Mouse (Mus musculus): ENCODE data around the gene Atxn7l1. TPM values are rescaled to one million over a fixed set of nuclear protein-coding genes. Genes with fewer than 3 reads are reported as not detected.
A peak's percentile ranks its signal among the peaks of the same experiment; 100 is the strongest.

The Atxn7l1 gene
- polyA plus RNA-seq, 1 experiment from 2014 or later = 21.3 TPM

DNA sequence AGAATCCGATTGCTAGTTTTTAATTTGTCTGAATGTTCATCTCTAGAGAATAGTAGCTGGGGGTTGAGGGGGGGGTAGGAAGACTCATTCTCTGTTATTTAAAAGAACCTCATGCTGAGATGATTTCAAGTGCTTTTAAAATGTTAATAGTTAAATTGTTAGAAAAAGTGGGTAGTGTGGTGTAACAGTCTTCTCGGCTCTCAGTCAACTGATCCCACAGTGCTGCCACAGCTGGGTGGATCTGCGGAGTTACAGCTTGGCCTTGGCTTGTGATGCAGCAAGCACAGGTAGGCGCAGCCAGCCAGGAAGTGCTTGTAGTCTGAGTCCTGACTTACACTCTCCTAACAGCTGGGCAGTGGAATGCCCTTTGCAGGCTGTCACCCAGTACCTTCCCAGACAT lies 125.7 kb downstream of the Atxn7l1 start:
- H3K9ac ChIP-seq (ENCODE audit: low read length) = no peak overlapping the region
- H3K36me3 ChIP-seq (ENCODE audit: control insufficient read depth, insufficient read depth, low read length) = no peaks in the 10 kb centered on the region
- H3K4me3 ChIP-seq (ENCODE audit: low read depth, low read length) = no peak overlapping the region
- no peak overlapping the region for H3K27ac ChIP-seq (ENCODE audit: low read depth, low read length)
- no peak overlapping the region for H3K4me2 ChIP-seq (ENCODE audit: low read depth)
- H3K9me3 ChIP-seq (ENCODE audit: control insufficient read depth, low read length) = no peaks in the 10 kb centered on the region
- 75% methylated on average over 4 of the region's 4 CpGs for WGBS
- no peaks in the 10 kb centered on the region for H3K27me3 ChIP-seq (ENCODE audit: control insufficient read depth, insufficient read depth, low read length)
- H3K4me1 ChIP-seq (ENCODE audit: control insufficient read depth, insufficient read depth, low read length) = no peaks in the 10 kb centered on the region
- no peak for ATAC-seq (ENCODE audit: insufficient read depth, low FRiP score, low TSS enrichment)
- no peak for DNase-seq (ENCODE audit: low spot score)

DNA sequence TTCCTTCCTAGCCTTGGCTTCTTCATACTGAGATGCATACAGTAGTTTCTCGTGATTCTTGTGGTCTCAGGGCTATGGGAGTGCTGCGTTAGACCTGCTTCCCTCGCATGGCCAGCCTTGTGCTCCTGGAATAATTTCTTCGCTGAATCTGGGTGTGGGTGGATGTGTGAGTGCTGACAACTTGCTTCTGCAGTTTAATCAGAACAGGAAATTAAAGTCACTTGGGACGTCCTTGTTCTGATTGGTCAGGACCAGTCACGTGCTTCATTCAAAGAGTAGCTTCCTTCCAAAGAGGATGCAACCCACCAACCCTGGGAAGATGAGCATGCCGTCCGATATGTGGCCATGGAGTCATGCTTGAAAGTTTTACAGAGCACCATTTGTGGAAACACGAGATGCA lies 126.2 kb downstream of the Atxn7l1 start:
- Histone ChIP-seq H3K4me3 (ENCODE audit: low read depth, low read length) (no peak overlapping the region), H3K27me3 (ENCODE audit: control insufficient read depth, insufficient read depth, low read length) (no peaks in the 10 kb centered on the region), H3K36me3 (ENCODE audit: control insufficient read depth, insufficient read depth, low read length) (no peaks in the 10 kb centered on the region), H3K4me1 (ENCODE audit: control insufficient read depth, insufficient read depth, low read length) (no peaks in the 10 kb centered on the region), H3K4me2 (ENCODE audit: low read depth) (no peak overlapping the region), H3K9ac (ENCODE audit: low read length) (no peak overlapping the region), H3K9me3 (ENCODE audit: control insufficient read depth, low read length) (no peaks in the 10 kb centered on the region), H3K27ac (ENCODE audit: low read depth, low read length) (no peak overlapping the region)
- DNase-seq (ENCODE audit: low spot score) (no peak), ATAC-seq (ENCODE audit: insufficient read depth, low FRiP score, low TSS enrichment) (no peak)
- 90% methylated on average over 9 of the region's 9 CpGs for WGBS

DNA sequence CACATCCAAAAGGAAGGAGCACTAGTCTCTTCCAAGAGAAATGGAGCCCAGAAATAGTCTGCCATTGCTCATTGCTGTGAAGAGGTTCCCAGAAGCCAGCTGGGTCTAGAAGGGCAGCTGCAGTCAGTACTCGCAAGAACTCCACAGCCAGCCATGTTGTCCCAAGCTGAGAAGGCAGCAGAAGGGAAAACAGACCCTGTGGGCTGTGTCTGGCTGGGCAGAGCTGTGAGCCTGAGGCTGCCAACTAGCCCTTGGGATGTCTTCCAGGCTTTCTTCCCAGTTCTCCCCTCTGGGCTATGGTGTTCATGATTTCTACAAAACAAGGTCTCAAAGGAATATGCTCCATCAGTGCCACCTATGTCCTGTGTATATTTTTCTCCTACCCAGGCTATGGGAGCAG lies 128.5 kb downstream of the Atxn7l1 start:
- Histone ChIP-seq H3K36me3 (ENCODE audit: control insufficient read depth, insufficient read depth, low read length) (no peaks in the 10 kb centered on the region), H3K9me3 (ENCODE audit: control insufficient read depth, low read length) (no peaks in the 10 kb centered on the region), H3K27ac (ENCODE audit: low read depth, low read length) (no peak overlapping the region), H3K4me1 (ENCODE audit: control insufficient read depth, insufficient read depth, low read length) (no peaks in the 10 kb centered on the region), H3K9ac (ENCODE audit: low read length) (no peak overlapping the region), H3K4me2 (ENCODE audit: low read depth) (no peak overlapping the region), H3K4me3 (ENCODE audit: low read depth, low read length) (no peak overlapping the region), H3K27me3 (ENCODE audit: control insufficient read depth, insufficient read depth, low read length) (no peaks in the 10 kb centered on the region)
- DNase-seq (ENCODE audit: low spot score) (no peak), ATAC-seq (ENCODE audit: insufficient read depth, low FRiP score, low TSS enrichment) (no peak)
- 86% methylated on average over 1 of the region's 1 CpGs for WGBS

DNA sequence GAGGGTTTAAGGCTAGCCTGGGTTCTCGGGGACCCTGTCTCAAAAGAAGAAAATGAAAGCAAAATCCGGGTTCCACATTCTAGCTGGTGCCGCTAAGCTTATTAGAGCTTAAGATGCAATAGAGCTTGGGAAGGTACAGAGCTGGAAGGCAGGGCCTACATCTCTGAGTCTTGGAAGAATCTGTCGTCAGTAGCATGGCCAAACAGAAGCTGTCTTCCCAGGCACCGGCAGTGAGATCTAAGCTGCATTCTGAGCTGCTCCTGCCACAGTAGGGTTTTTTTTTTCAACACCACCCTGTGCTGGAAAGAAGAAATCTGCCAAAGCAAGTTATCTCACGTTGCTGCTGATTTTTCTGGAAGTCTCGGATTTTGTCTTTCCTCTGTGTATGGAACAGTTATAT lies 129.9 kb downstream of the Atxn7l1 start:
- no peak overlapping the region for H3K4me3 ChIP-seq (ENCODE audit: low read depth, low read length)
- H3K4me2 ChIP-seq (ENCODE audit: low read depth) = no peak overlapping the region
- ATAC-seq (ENCODE audit: insufficient read depth, low FRiP score, low TSS enrichment) = no peak
- H3K9me3 ChIP-seq (ENCODE audit: control insufficient read depth, low read length) = no peaks in the 10 kb centered on the region
- H3K27me3 ChIP-seq (ENCODE audit: control insufficient read depth, insufficient read depth, low read length) = no peaks in the 10 kb centered on the region
- no peak overlapping the region for H3K9ac ChIP-seq (ENCODE audit: low read length)
- no peak for DNase-seq (ENCODE audit: low spot score)
- no peaks in the 10 kb centered on the region for H3K4me1 ChIP-seq (ENCODE audit: control insufficient read depth, insufficient read depth, low read length)
- no peak overlapping the region for H3K27ac ChIP-seq (ENCODE audit: low read depth, low read length)
- no peaks in the 10 kb centered on the region for H3K36me3 ChIP-seq (ENCODE audit: control insufficient read depth, insufficient read depth, low read length)
- 87% methylated on average over 7 of the region's 7 CpGs for WGBS

DNA sequence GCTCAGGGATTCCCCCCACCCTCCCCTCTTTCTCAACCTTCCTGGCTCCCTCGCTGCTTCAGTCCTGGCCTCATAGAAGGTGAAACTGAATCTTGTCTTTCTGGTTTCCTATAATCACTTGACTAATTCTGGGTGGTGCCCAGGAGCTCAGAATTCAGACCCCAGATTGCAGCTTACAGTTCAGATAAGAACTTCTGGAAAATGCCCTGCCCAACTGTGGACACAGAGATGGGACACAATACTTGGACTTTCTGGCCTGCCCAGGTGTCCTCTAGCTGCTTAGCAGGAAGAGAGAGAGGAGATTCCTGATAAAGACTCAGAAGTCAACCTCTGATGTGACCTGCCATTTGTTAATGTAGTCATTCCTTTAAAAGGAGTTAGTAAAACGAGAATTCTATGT lies 131.7 kb downstream of the Atxn7l1 start:
- no peak for ATAC-seq (ENCODE audit: insufficient read depth, low FRiP score, low TSS enrichment)
- 70% methylated on average over 2 of the region's 2 CpGs for WGBS
- H3K36me3 ChIP-seq (ENCODE audit: control insufficient read depth, insufficient read depth, low read length) = no peaks in the 10 kb centered on the region
- no peak overlapping the region for H3K27ac ChIP-seq (ENCODE audit: low read depth, low read length)
- no peaks in the 10 kb centered on the region for H3K4me1 ChIP-seq (ENCODE audit: control insufficient read depth, insufficient read depth, low read length)
- H3K4me2 ChIP-seq (ENCODE audit: low read depth) = no peak overlapping the region
- H3K27me3 ChIP-seq (ENCODE audit: control insufficient read depth, insufficient read depth, low read length) = no peaks in the 10 kb centered on the region
- H3K4me3 ChIP-seq (ENCODE audit: low read depth, low read length) = no peak overlapping the region
- no peak for DNase-seq (ENCODE audit: low spot score)
- H3K9ac ChIP-seq (ENCODE audit: low read length) = no peak overlapping the region
- no peaks in the 10 kb centered on the region for H3K9me3 ChIP-seq (ENCODE audit: control insufficient read depth, low read length)

DNA sequence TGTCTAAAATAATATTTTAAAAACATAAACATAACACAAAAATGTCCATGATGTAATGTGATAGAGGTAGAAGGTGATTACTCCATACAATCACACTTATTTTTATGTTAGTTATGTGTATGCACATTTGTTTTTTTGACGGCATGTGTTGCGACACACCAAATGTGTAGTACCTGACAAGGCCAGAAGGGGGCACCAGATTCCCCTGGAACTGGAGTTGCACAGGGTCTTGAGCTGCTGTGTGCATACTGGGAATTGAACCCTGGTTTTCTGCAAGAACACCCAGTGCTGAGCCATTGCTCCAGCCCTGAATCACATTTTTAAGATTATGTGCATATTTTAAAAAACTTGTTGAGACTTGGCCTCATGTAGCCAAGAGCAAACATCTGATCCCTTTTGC lies 133.3 kb downstream of the Atxn7l1 start:
- Histone ChIP-seq H3K9ac (ENCODE audit: low read length) (no peak overlapping the region), H3K27me3 (ENCODE audit: control insufficient read depth, insufficient read depth, low read length) (no peaks in the 10 kb centered on the region), H3K4me1 (ENCODE audit: control insufficient read depth, insufficient read depth, low read length) (0 out of 2 replicates have a peak, but pooled peaks cover 1% of the 10 kb centered on the region), H3K4me2 (ENCODE audit: low read depth) (no peak overlapping the region), H3K27ac (ENCODE audit: low read depth, low read length) (no peak overlapping the region), H3K9me3 (ENCODE audit: control insufficient read depth, low read length) (no peaks in the 10 kb centered on the region), H3K4me3 (ENCODE audit: low read depth, low read length) (no peak overlapping the region), H3K36me3 (ENCODE audit: control insufficient read depth, insufficient read depth, low read length) (no peaks in the 10 kb centered on the region)
- whole genome bisulfite sequencing = 22% methylated on average over 2 of the region's 2 CpGs
- ATAC-seq (ENCODE audit: insufficient read depth, low FRiP score, low TSS enrichment) (no peak), DNase-seq (ENCODE audit: low spot score) (peak; percentile 67)

DNA sequence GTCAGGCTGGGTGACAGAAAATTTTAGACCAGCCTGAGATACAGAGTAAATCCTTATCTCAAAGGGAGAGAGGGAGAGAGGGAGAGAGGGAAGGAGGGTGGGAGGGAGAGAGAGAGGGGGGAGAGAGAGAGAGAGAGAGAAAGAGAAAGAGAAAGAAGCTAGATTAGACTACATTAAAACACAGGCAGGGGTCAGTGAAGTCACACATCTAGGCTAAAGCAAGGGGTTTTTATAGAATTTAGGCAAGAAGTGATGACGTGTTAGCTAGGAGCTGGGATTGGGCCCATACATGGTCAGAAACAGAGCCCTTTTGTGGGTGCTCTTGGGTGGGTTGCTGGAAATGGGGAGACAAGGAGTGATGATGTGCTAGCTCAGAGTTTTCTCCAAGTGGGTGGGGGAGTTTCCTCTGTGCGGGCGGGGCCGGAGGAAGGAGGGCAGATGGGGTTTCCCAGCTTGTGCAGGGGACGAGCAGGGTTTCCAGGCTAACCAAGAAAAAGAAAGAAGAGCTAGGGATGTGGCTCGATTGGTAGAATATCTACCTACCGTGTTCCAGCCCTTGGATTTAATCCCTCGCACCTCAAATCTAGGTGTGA lies 136.9 kb downstream of the Atxn7l1 start:
- Histone ChIP-seq H3K27ac (ENCODE audit: low read depth, low read length) (no peak overlapping the region), H3K9ac (ENCODE audit: low read length) (no peak overlapping the region), H3K9me3 (ENCODE audit: control insufficient read depth, low read length) (no peaks in the 10 kb centered on the region), H3K4me1 (ENCODE audit: control insufficient read depth, insufficient read depth, low read length) (0 out of 2 replicates have a peak, but pooled peaks cover 4% of the 10 kb centered on the region), H3K36me3 (ENCODE audit: control insufficient read depth, insufficient read depth, low read length) (no peaks in the 10 kb centered on the region), H3K4me3 (ENCODE audit: low read depth, low read length) (no peak overlapping the region), H3K27me3 (ENCODE audit: control insufficient read depth, insufficient read depth, low read length) (no peaks in the 10 kb centered on the region), H3K4me2 (ENCODE audit: low read depth) (no peak overlapping the region)
- ATAC-seq (ENCODE audit: insufficient read depth, low FRiP score, low TSS enrichment) = no peak
- DNase-seq (ENCODE audit: low spot score) = no peak
- 86% methylated on average over 8 of the region's 8 CpGs for WGBS

DNA sequence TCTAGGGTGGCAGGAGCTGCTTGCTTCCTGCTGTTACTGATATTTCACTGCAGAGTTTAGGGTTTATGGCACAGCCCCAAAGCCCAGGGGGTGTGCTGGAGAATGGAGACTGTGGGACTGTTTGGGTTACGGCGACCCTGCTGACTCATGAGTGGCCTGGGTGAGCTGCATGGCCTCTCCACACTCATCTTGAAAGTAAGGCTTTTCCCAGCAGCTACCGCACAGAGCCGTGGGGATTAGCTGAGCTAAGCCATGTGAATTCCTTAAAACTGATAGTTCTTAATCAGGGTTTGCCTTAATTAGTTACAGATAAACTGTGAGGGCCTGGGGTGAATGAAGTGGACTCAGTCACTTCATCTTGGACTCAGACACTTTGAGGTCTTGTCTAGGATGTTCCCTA lies 137.9 kb downstream of the Atxn7l1 start:
- ATAC-seq (ENCODE audit: insufficient read depth, low FRiP score, low TSS enrichment) = no peak
- H3K27me3 ChIP-seq (ENCODE audit: control insufficient read depth, insufficient read depth, low read length) = no peaks in the 10 kb centered on the region
- no peak overlapping the region for H3K4me3 ChIP-seq (ENCODE audit: low read depth, low read length)
- no peaks in the 10 kb centered on the region for H3K36me3 ChIP-seq (ENCODE audit: control insufficient read depth, insufficient read depth, low read length)
- 60% methylated on average over 4 of the region's 4 CpGs for WGBS
- no peak overlapping the region for H3K4me2 ChIP-seq (ENCODE audit: low read depth)
- DNase-seq (ENCODE audit: low spot score) = no peak
- 0 out of 2 replicates have a peak, but pooled peaks cover 4% of the 10 kb centered on the region for H3K4me1 ChIP-seq (ENCODE audit: control insufficient read depth, insufficient read depth, low read length)
- no peak overlapping the region for H3K27ac ChIP-seq (ENCODE audit: low read depth, low read length)
- no peaks in the 10 kb centered on the region for H3K9me3 ChIP-seq (ENCODE audit: control insufficient read depth, low read length)
- no peak overlapping the region for H3K9ac ChIP-seq (ENCODE audit: low read length)

DNA sequence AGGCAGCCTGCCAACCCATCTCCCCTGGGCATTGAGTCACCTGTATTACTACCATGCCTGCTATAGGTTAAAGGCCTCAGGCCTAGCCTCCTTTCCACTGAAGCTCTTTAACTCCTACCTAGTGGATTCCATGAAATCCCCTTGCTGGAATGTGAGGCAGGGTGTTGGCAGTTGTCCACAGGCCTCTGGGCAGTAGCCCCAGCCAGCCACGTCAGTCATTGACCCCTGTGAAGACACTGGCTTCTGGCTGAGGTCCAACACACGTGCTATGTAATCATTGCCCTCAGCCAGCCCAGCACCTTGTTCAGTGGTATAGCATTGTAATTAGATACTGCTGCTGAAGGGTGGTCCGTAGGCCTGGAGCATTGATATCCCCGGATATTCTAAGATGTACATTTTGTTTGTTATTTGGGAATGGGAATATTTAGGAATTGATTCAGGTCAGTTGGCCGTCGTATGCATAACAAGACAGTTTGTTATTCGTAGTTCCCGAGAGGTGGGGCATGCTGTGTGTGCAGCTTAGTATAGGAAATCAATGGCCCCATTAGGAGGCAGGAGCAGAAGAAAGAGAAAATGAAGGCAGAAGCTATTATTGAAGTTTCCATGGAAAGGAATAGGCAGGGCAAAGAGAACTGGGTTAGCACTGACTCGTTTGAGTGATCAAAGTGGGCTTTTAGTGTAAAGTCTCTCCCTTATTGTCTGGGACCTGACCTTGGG lies 138.6 kb downstream of the Atxn7l1 start:
- Histone ChIP-seq H3K9me3 (ENCODE audit: control insufficient read depth, low read length) (no peaks in the 10 kb centered on the region), H3K27me3 (ENCODE audit: control insufficient read depth, insufficient read depth, low read length) (no peaks in the 10 kb centered on the region), H3K4me2 (ENCODE audit: low read depth) (no peak overlapping the region), H3K4me3 (ENCODE audit: low read depth, low read length) (no peak overlapping the region), H3K27ac (ENCODE audit: low read depth, low read length) (no peak overlapping the region), H3K9ac (ENCODE audit: low read length) (no peak overlapping the region), H3K4me1 (ENCODE audit: control insufficient read depth, insufficient read depth, low read length) (0 out of 2 replicates have a peak, but pooled peaks cover 4% of the 10 kb centered on the region), H3K36me3 (ENCODE audit: control insufficient read depth, insufficient read depth, low read length) (no peaks in the 10 kb centered on the region)
- DNase-seq (ENCODE audit: low spot score) (no peak), ATAC-seq (ENCODE audit: insufficient read depth, low FRiP score, low TSS enrichment) (no peak)
- WGBS = 56% methylated on average over 9 of the region's 9 CpGs

Measured in neural tube, embryonic 11.5 days (tissue).